Mouse (Mus musculus) heart, adult 2 months (tissue): ENCODE data around the gene Kmt2a.

Experiments
- CTCF ChIP-seq: fragments of 200-600 bp; IDR thresholded peaks from 2 replicates; pipeline ENCODE4 v1.8.1; 2022; ENCODE audit warnings: antibody characterized with exemption, mild to moderate bottlenecking, moderate library complexity
- POLR2A ChIP-seq: fragments of 200-500 bp; IDR thresholded peaks from 2 replicates; pipeline ENCODE4 v1.6.1; 2011; ENCODE audit warnings: mild to moderate bottlenecking, low read depth, low read length, control low read depth; ENCODE audit not compliant: insufficient read depth

GRCm38 (mm10) chr9:44866501-44867240, 14.4 kb downstream of the Kmt2a start:
- TF ChIP-seq POLR2A (no peak), CTCF (no peak)
